Mouse (Mus musculus) liver, adult 2 months (tissue): ENCODE measurements at regions not wholly inside any gene's neighbourhood (a gene's known extent, or its start where the extent isn't known, plus 50 kb on each side); places are given as distances from the start of the nearest gene placed in this dataset.

Experiments used
- DNase-seq: peaks from one replicate; pipeline ENCODE4 v3.0.0-alpha.2; 2011; ENCODE audit warnings: low read depth, low spot score; ENCODE audit errors: extremely low read depth
- H3K27ac ChIP-seq: fragments of 200-500 bp; replicated peaks from 2 replicates; pipeline ENCODE4 v1.5.1; 2012; ENCODE audit warnings: low read depth, mild to moderate bottlenecking, control low read depth, inconsistent platforms, low read length; ENCODE audit not compliant: insufficient read depth
- H3K27me3 ChIP-seq: fragments of 200-500 bp; 2 replicates; pipeline ENCODE4 v1.6.1; 2012; ENCODE audit warnings: mild to moderate bottlenecking, moderate library complexity, low read length, inconsistent platforms; ENCODE audit not compliant: control insufficient read depth, insufficient read depth
- H3K36me3 ChIP-seq: fragments of 200-500 bp; 2 replicates; pipeline ENCODE4 v1.6.1; 2012; ENCODE audit warnings: low read length, inconsistent platforms; ENCODE audit not compliant: control insufficient read depth, insufficient read depth
- H3K4me1 ChIP-seq: fragments of 200-500 bp; 2 replicates; pipeline ENCODE4 v1.6.1; 2011; ENCODE audit warnings: low read length; ENCODE audit not compliant: control insufficient read depth, insufficient read depth
- H3K4me3 ChIP-seq: fragments of 200-500 bp; 2 replicates; pipeline ENCODE4 v1.5.1; 2011; ENCODE audit warnings: low read depth, mild to moderate bottlenecking, control low read depth, low read length, moderate library complexity; ENCODE audit not compliant: insufficient read depth
- H3K79me2 ChIP-seq: fragments of 200-500 bp; 2 replicates; pipeline ENCODE4 v1.6.1; 2012; ENCODE audit warnings: inconsistent platforms, mild to moderate bottlenecking, low read length, moderate library complexity; ENCODE audit not compliant: control insufficient read depth, insufficient read depth
- H3K9ac ChIP-seq: fragments of 200-500 bp; 2 replicates; pipeline ENCODE4 v1.6.1; 2012; ENCODE audit warnings: low read depth, mild to moderate bottlenecking, control low read depth, inconsistent platforms, low read length
- CTCF ChIP-seq: fragments of 200-500 bp; IDR thresholded peaks from 2 replicates; pipeline ENCODE4 v1.5.1; 2011; ENCODE audit warnings: low read depth, low read length, control low read depth
- POLR2A ChIP-seq: fragments of 200-500 bp; IDR thresholded peaks from 2 replicates; pipeline ENCODE4 v1.6.1; 2011; ENCODE audit warnings: low read length, control low read depth; ENCODE audit not compliant: insufficient read depth; ENCODE audit errors: extremely low read depth
- WGBS: fragments of 180-500 bp; shearing (Covaris S2); methylation state at CpG from one replicate; pipeline ENCODE4 v1.1.7; 2018; 5-methylcytosine and 5-hydroxymethylcytosine counted together

- Histone ChIP-seq H3K9ac (no peak overlapping the region), H3K4me3 (no peak overlapping the region), H3K36me3 (no peaks in the 10 kb centered on the region), H3K79me2 (no peaks in the 10 kb centered on the region), H3K4me1 (no peaks in the 10 kb centered on the region), H3K27me3 (no peaks in the 10 kb centered on the region), H3K27ac (no peak overlapping the region)
- TF ChIP-seq POLR2A: no peak
- TF ChIP-seq CTCF: no peak
- no peak for DNase-seq
- 87% methylated on average over 7 of the region's 7 CpGs for WGBS
Observed at GRCm38 (mm10) chr5:133267887-133268286, 724.7 kb upstream of the Auts2 start.

- no peaks in the 10 kb centered on the region for H3K79me2 ChIP-seq
- H3K27me3 ChIP-seq: no peaks in the 10 kb centered on the region
- no peak overlapping the region for H3K27ac ChIP-seq
- no peaks in the 10 kb centered on the region for H3K4me1 ChIP-seq
- H3K4me3 ChIP-seq: no peak overlapping the region
- no peak overlapping the region for H3K9ac ChIP-seq
- no peak for DNase-seq
- no peak for TF ChIP-seq POLR2A
- TF ChIP-seq CTCF: no peak
- no peaks in the 10 kb centered on the region for H3K36me3 ChIP-seq
- WGBS: 68% methylated on average over 2 of the region's 2 CpGs
Observed at GRCm38 (mm10) chr5:133267356-133267755, 724.2 kb upstream of the Auts2 start.

DNA sequence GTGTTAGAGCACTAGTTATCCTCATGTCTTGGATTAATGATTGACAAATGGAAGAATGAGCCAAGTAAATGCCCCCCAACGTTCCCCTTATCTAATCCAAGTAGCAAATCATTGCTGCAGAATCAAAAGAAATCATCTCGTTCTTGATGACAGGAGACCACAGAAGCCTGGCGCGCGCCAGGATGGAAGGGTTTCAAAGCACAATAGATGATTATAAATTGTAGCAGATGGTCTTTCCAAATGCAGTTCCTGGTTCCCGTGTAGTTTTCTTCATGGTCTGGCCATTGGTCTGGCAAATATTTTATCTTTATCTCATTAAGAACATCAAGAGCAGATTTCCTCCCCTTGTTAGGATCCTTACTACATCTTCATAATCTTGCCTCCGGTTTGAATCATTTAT, 721.8 kb upstream of the Auts2 start:
- Histone ChIP-seq H3K9ac (no peak overlapping the region), H3K4me1 (no peaks in the 10 kb centered on the region), H3K79me2 (no peaks in the 10 kb centered on the region), H3K4me3 (no peak overlapping the region), H3K36me3 (no peaks in the 10 kb centered on the region), H3K27ac (no peak overlapping the region), H3K27me3 (no peaks in the 10 kb centered on the region)
- DNase-seq: no peak
- TF ChIP-seq CTCF (no peak), POLR2A (no peak)
- 76% methylated on average over 7 of the region's 7 CpGs for WGBS

DNA sequence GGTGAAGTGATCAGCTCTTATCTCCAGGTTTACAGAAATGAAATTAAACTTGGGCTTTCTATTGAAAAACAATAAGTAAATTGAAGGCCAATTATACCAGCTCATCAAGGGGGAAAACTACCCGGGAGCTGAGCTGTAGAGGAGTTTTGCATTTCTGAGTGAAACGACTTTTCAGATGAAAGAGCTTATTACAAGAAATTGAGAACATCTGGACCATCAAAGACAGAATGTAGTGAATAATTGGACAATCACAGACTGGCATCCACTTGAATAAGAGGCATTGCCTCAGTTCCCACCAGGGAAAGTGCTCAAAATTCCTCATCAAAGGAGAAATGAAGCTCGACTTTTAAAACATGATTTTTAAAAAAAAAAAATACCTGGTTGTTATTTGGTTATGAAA, 675.7 kb upstream of the Auts2 start:
- no peak for DNase-seq
- Histone ChIP-seq H3K4me3 (no peak overlapping the region), H3K27ac (no peak overlapping the region), H3K27me3 (no peaks in the 10 kb centered on the region), H3K4me1 (no peaks in the 10 kb centered on the region), H3K36me3 (no peaks in the 10 kb centered on the region), H3K79me2 (no peaks in the 10 kb centered on the region), H3K9ac (no peak overlapping the region)
- TF ChIP-seq CTCF: no peak
- TF ChIP-seq POLR2A: no peak
- 73% methylated on average over 3 of the region's 3 CpGs for WGBS

DNA sequence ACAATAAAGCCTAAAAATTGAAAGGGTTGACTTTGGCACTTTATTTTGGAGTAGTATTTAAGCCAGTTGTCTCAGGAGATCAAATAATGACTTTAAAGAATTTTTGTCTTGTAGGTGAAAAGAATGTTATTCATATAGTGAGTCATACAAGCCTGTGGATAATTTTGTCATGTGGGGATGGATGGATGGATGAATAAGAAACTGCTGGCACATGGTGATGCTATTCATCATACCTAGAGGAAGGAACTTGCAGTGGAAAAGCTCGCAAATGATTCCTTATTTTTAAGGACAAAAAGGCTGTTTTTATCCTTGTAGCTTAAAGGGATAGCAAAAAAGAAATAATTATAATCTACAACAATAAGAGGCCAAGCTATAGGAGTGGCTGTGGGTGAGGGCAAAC, 655.4 kb upstream of the Auts2 start:
- Histone ChIP-seq H3K27me3 (no peaks in the 10 kb centered on the region), H3K9ac (no peak overlapping the region), H3K4me1 (no peaks in the 10 kb centered on the region), H3K79me2 (no peaks in the 10 kb centered on the region), H3K27ac (no peak overlapping the region), H3K36me3 (no peaks in the 10 kb centered on the region), H3K4me3 (no peak overlapping the region)
- TF ChIP-seq POLR2A (no peak), CTCF (no peak)
- WGBS: 75% methylated on average over 1 of the region's 1 CpGs
- DNase-seq: no peak

DNA sequence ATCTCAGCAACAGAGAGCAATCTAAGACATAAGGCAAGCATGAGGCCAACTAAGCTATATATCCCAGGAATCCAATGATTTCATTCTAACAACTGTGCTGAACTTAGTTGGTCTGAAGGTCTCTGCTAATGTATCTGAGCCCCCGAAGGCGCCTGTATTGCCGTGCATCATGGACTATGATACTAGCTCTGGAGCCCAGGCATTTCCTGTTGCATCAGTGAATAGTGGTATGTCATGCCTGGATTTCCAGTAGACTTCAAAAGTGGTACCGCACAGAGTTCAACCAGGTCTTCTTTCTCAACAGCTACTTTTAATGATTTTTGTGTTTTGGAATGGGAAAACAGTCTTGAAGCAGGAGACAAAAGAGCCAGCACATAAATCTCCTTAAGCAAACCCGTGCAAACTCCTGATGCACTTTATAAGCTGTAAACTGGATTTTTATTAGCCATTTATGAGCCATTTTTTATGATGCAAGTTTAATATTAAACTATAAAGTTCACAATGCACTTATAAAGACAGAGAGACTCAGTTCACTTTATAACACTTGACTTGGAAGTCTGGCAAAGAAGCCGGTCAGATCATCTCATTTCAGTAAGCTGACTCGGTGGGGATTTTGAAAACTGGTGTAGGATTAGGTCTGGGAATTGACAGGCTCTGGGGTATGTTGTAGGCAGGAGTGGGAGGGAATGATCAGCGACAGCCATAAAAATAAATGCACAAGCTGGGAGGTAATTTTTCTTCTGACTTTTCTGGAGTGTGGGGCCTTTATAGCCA, 646.8 kb upstream of the Auts2 start:
- Histone ChIP-seq H3K9ac (no peak overlapping the region), H3K27me3 (no peaks in the 10 kb centered on the region), H3K27ac (no peak overlapping the region), H3K4me3 (no peak overlapping the region), H3K79me2 (no peaks in the 10 kb centered on the region), H3K36me3 (no peaks in the 10 kb centered on the region), H3K4me1 (no peaks in the 10 kb centered on the region)
- 89% methylated on average over 8 of the region's 8 CpGs for WGBS
- TF ChIP-seq CTCF (no peak), POLR2A (no peak)
- DNase-seq: no peak
